Mouse (Mus musculus): ENCODE measurements around the gene Riox1. TPM values are rescaled to one million over a fixed set of nuclear protein-coding genes. Genes with fewer than 3 reads are reported as not detected.
A peak's percentile ranks its signal among the peaks of the same experiment; 100 is the strongest.

Riox1 gene
- polyA plus RNA-seq (2012; rRNA removed) = 8.9 and 9.6 TPM in 2 replicates

DNA sequence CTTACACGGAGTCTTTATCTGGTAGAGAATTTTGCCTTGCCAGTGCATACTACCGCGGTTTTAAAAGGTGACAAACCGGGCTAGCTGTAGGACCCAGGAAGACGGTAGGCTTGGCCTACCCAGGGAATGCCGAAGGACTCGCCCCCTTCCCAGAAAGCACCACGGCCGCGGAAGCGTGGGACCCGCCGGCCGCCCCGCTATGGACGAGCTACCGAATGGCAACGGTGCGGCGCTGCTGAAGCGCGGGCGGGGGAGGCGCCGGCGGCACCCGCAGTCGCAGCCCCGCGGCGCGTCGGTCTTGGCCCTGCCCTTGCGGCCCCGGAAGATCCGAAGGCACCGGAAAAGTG, at the start of gene Riox1:
TSS of gene Riox1 (plus strand) at position 116 of the 347 bp plus-strand sequence.
- TF ChIP-seq POLR2A (IDR thresholded peaks at IDR 0.05; ENCODE audit: borderline replicate concordance, insufficient read depth, low read length) (peak; percentile 56; the same call in 1 of the 2 replicates), CTCF (IDR thresholded peaks at IDR 0.05; ENCODE audit: borderline replicate concordance, insufficient read depth, low read depth, low read length) (no peak)
- DNase-seq = peak; percentile 86 to 89
- H3K27me3 ChIP-seq (ENCODE audit: control insufficient read depth, insufficient read depth, low read length) = no peaks in the 10 kb centered on the region
- peak within 1 kb of the TSS; percentile 71 for H3K4me3 ChIP-seq (replicated peaks; ENCODE audit: insufficient read depth, low read depth, low read length)
- no peaks in the 10 kb centered on the region; the same call in 1 of the 2 replicates for H3K4me1 ChIP-seq (ENCODE audit: control insufficient read depth, insufficient read depth, low read length)
- 0 out of 2 replicates have a peak within 1 kb of the TSS, but pooled peaks have one; percentile 29 for H3K27ac ChIP-seq (ENCODE audit: insufficient read depth, low read length)
- 1% methylated on average over 36 of the region's 37 CpGs for WGBS

DNA sequence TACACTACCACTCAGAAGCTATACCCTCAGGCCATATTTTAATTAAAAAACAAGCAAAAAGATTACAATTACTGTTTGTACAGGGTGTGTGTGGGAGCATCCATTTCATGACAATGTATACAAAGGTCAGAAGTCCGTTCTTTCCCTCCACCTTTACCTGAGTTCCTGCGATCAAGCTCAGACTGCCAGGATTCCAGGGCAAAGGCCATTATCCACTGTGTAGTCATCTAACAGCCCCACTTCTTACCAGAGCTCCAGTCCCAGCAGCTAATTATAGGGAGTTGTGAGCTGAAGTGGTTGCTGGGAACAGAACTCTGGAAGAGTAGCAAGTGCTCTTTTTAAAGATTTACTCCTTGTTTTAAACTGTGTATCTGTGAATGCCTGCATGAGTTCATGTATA, 40.0 kb upstream of the Riox1 start:
- no peak overlapping the region for H3K27ac ChIP-seq (ENCODE audit: insufficient read depth, low read length)
- DNase-seq = no peak

DNA sequence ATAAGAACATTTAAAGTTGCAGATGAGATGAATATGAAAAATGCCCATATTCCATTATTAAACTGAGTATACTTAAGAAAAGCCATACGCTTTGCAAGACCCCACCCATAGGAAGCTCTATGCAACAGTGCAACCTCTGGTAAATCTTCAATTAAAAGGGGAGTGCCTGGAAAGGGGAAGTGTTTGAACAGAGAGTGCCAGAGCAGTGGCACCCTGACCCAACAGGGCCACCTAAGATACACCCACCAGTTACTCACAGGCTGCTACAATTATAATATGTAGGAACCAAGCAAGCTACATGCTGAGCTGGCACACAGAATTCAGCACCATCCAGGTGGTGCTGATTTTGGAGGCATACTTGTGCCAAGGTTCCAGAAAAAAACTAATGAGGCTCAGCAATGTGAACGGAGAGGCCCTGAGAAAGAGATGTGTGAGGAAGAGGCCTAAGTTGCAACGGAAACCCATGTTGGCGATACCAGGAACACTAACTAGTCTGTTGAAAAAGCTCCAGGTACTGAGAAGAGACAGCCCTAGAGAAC, 36.1 kb upstream of the Riox1 start:
- Histone ChIP-seq H3K4me1 (ENCODE audit: control insufficient read depth, insufficient read depth, low read length) (peaks cover 18% of the 10 kb centered on the region), H3K27ac (ENCODE audit: insufficient read depth, low read length) (peak overlapping the region; percentile 72), H3K4me3 (replicated peaks; ENCODE audit: insufficient read depth, low read depth, low read length) (no peak overlapping the region), H3K27me3 (ENCODE audit: control insufficient read depth, insufficient read depth, low read length) (no peaks in the 10 kb centered on the region)
- TF ChIP-seq POLR2A (IDR thresholded peaks at IDR 0.05; ENCODE audit: borderline replicate concordance, insufficient read depth, low read length) (no peak), CTCF (IDR thresholded peaks at IDR 0.05; ENCODE audit: borderline replicate concordance, insufficient read depth, low read depth, low read length) (no peak)
- peak; percentile 69 to 88 for DNase-seq
- 13% methylated on average over 4 of the region's 4 CpGs for WGBS

More for the DNA sequence above, 40.0 kb upstream of the Riox1 start:
- WGBS = 98% methylated on average over 2 of the region's 2 CpGs
- Histone ChIP-seq H3K4me3 (replicated peaks; ENCODE audit: insufficient read depth, low read depth, low read length) (no peak overlapping the region), H3K27me3 (ENCODE audit: control insufficient read depth, insufficient read depth, low read length) (no peaks in the 10 kb centered on the region), H3K4me1 (ENCODE audit: control insufficient read depth, insufficient read depth, low read length) (peaks cover 14% of the 10 kb centered on the region)
- no peak for TF ChIP-seq CTCF (IDR thresholded peaks at IDR 0.05; ENCODE audit: borderline replicate concordance, insufficient read depth, low read depth, low read length)
- TF ChIP-seq POLR2A (IDR thresholded peaks at IDR 0.05; ENCODE audit: borderline replicate concordance, insufficient read depth, low read length) = no peak

DNA sequence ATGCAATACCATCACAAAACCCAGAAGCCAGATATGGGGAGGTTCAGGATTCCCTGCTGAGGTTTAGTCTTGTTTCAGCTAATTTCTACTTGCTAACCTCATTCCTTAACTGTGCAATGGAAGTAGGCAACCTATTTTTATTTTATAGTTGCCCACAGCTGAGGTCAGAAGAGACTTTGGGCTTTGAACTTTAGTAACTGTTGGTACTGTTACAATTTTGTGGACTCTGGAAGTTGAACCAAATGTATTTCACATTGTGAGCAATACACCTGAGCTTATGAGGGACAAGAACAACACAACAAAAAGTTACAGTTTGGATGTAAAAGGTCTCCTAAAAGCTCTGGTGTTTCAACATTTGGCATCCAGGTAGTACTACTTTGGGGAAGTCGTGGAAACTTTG, 35.6 kb upstream of the Riox1 start:
- TF ChIP-seq POLR2A (IDR thresholded peaks at IDR 0.05; ENCODE audit: borderline replicate concordance, insufficient read depth, low read length) (no peak), CTCF (IDR thresholded peaks at IDR 0.05; ENCODE audit: borderline replicate concordance, insufficient read depth, low read depth, low read length) (no peak)

DNA sequence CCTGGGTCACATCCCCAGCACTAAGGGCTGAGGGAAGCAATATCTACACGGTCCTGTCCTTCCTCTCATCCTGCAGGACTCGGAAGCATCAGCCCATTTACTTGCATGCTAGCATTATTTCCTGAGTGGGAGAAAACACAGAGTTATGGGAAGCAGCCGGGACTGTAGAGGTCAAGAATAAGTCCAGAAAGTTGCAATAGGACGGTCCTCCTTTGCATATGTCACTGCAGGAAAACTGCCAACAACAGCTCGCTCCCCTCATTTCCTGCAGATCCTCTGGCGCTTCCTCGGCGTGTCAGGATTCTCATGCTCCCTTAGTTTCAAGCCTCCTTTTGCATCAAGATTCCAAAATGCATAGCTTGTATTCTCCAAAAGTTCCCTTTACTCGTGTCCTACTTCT, 33.5 kb upstream of the Riox1 start:
- 21% methylated on average over 9 of the region's 9 CpGs for WGBS
- Histone ChIP-seq H3K4me1 (ENCODE audit: control insufficient read depth, insufficient read depth, low read length) (peaks cover 18% of the 10 kb centered on the region), H3K27me3 (ENCODE audit: control insufficient read depth, insufficient read depth, low read length) (no peaks in the 10 kb centered on the region), H3K27ac (ENCODE audit: insufficient read depth, low read length) (no peak overlapping the region), H3K4me3 (replicated peaks; ENCODE audit: insufficient read depth, low read depth, low read length) (no peak overlapping the region)
- TF ChIP-seq CTCF (IDR thresholded peaks at IDR 0.05; ENCODE audit: borderline replicate concordance, insufficient read depth, low read depth, low read length) (no peak), POLR2A (IDR thresholded peaks at IDR 0.05; ENCODE audit: borderline replicate concordance, insufficient read depth, low read length) (no peak)
- peak; percentile 52 to 70 for DNase-seq

More for the DNA sequence above, 35.6 kb upstream of the Riox1 start:
- 60% methylated on average over 1 of the region's 1 CpGs for WGBS
- Histone ChIP-seq H3K4me3 (replicated peaks; ENCODE audit: insufficient read depth, low read depth, low read length) (no peak overlapping the region), H3K27me3 (ENCODE audit: control insufficient read depth, insufficient read depth, low read length) (no peaks in the 10 kb centered on the region), H3K4me1 (ENCODE audit: control insufficient read depth, insufficient read depth, low read length) (peaks cover 18% of the 10 kb centered on the region), H3K27ac (ENCODE audit: insufficient read depth, low read length) (peak overlapping the region; percentile 72)
- DNase-seq = no peak

DNA sequence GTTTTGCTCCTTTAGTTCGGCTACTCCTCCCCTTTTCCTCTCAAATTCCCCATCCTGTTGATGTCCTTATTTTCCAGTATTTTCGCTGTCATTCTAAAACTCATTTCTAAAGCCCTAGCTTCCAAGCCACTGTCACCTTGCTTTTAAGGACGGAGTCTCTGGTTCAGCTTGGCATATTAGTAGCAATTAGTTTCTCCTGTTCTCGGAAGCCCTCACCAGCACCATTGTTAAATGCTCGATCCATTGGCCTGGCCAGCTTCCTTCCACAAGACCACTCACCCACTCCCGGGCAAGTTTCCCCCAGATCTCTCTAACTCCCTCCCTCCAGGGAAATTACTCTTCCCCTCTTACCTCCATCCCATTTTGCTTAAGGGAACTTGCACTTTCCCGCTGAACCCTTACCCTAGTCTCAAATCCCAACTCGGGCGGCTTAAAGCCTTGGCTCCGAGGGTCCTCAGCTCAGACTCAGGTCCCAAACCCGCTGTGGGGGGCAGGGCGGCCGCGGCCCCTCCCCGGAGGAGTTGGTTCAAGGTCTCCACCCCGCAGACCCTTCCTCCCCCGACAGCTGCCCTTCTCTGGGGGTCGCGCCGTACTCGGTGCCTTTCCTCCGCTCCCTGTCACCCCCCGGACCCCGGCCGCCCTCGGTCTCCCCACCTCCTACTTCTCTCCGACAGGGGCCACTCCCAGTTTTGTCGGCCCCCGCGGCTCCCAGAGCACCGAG, 29.5 kb upstream of the Riox1 start:
- peak; percentile 45 to 54 for DNase-seq
- peak overlapping the region; percentile 78 for H3K27ac ChIP-seq (ENCODE audit: insufficient read depth, low read length)
- H3K4me3 ChIP-seq (replicated peaks; ENCODE audit: insufficient read depth, low read depth, low read length) = peak overlapping the region; percentile 55
- 3% methylated on average over 31 of the region's 31 CpGs for WGBS
- H3K27me3 ChIP-seq (ENCODE audit: control insufficient read depth, insufficient read depth, low read length) = no peaks in the 10 kb centered on the region
- peaks cover 4% of the 10 kb centered on the region; the same call in 1 of the 2 replicates for H3K4me1 ChIP-seq (ENCODE audit: control insufficient read depth, insufficient read depth, low read length)
- TF ChIP-seq CTCF (IDR thresholded peaks at IDR 0.05; ENCODE audit: borderline replicate concordance, insufficient read depth, low read depth, low read length) (no peak), POLR2A (IDR thresholded peaks at IDR 0.05; ENCODE audit: borderline replicate concordance, insufficient read depth, low read length) (no peak)

DNA sequence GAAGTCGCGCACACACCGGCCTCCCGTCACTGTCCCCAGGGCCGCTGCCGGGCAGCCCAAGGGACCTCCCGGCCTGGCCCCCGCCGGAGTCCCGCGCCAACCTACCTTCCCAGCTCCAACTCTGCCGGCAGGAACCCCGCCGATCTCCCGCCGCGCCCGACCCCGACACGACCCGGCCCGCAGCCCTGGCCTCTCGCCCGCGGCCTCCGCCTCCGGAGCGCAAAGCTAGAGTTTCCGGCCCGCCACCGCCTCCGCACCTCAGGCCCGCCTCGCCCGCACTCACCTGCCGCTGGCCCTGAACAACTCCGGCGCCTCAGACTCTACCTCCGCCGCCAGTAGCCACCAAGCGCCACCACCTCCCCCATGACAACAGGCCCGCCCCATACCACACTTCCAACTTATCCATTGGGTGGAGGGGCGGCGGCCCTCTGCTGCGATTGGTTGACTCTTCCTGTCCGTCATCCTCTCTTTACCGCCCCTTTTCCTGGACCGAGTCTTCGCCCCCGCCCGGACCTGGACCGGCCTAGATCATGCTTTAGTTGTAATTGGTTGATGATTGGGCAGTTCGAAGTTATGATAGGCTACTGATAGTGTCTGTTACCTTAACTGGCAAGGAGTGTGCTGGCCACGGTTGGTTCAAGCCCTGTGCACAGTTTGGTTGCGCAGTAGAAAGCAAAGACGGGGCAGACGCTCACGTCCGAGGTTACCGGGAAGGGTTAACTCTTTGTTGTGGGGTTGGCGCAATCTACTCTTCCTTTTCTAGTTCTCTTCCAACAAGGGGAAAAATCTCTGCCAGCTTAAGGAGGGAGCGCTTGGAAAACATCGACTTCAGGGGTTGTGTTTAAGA, 28.6 kb upstream of the Riox1 start, which contains the start of gene Numb:
TSS of gene Numb (minus strand) at position 400 of the 847 bp plus-strand sequence.
- Histone ChIP-seq H3K27me3 (ENCODE audit: control insufficient read depth, insufficient read depth, low read length) (no peaks in the 10 kb centered on the region), H3K4me3 (replicated peaks; ENCODE audit: insufficient read depth, low read depth, low read length) (peak within 1 kb of the TSS; percentile 62), H3K27ac (ENCODE audit: insufficient read depth, low read length) (peak within 1 kb of the TSS; percentile 78), H3K4me1 (ENCODE audit: control insufficient read depth, insufficient read depth, low read length) (peaks cover 2% of the 10 kb centered on the region; the same call in 1 of the 2 replicates)
- WGBS = under 1% methylated on average over 56 of the region's 63 CpGs
- peak; percentile 99 to 100 for DNase-seq
- no peak for TF ChIP-seq CTCF (IDR thresholded peaks at IDR 0.05; ENCODE audit: borderline replicate concordance, insufficient read depth, low read depth, low read length)
- peak; percentile 70 for TF ChIP-seq POLR2A (IDR thresholded peaks at IDR 0.05; ENCODE audit: borderline replicate concordance, insufficient read depth, low read length)

All from cerebellum, adult 2 months (tissue).